Mouse (Mus musculus) erythroblast, embryonic 14.5 days (primary cell): ENCODE data around the gene Haus6. TPM values are rescaled to one million over a fixed set of nuclear protein-coding genes. Genes with fewer than 3 reads are reported as not detected.

Experiments
- H3K27me3 ChIP-seq: 2 replicates; pipeline ENCODE4 v1.6.1; 2012; ENCODE audit warnings: inconsistent platforms; ENCODE audit not compliant: control insufficient read depth
- H3K36me3 ChIP-seq: 2 replicates; pipeline ENCODE4 v1.6.1; 2012; ENCODE audit warnings: mild to moderate bottlenecking, inconsistent platforms; ENCODE audit not compliant: control insufficient read depth
- H3K4me1 ChIP-seq: 2 replicates; pipeline ENCODE4 v1.6.1; 2012; ENCODE audit warnings: inconsistent platforms; ENCODE audit not compliant: control insufficient read depth
- H3K4me3 ChIP-seq: replicated peaks from 2 replicates; pipeline ENCODE3; 2012; ENCODE audit warnings: moderate library complexity, mild to moderate bottlenecking, inconsistent platforms
- H3K9me3 ChIP-seq: 2 replicates; pipeline ENCODE4 v1.6.1; 2012; ENCODE audit warnings: low read length, inconsistent platforms, mixed read lengths; ENCODE audit not compliant: control insufficient read depth
- GATA1 ChIP-seq: IDR thresholded peaks from 2 replicates; pipeline ENCODE4 v1.6.1; 2012; ENCODE audit warnings: low read length, inconsistent platforms, mixed read lengths
- TAL1 ChIP-seq: IDR thresholded peaks from 3 replicates; pipeline ENCODE4 v1.6.1; 2012; ENCODE audit warnings: low read length, inconsistent platforms, mixed read lengths
- polyA plus RNA-seq: library from polyadenylated mRNA; stranded (reverse); fragments of >175 nt; gene quantifications from 2 replicates; pipeline ENCODE4 v1.2.3, GENCODE M21; 2012

The Haus6 gene
- polyA plus RNA-seq, 1 experiment: 1.2 TPM

DNA sequence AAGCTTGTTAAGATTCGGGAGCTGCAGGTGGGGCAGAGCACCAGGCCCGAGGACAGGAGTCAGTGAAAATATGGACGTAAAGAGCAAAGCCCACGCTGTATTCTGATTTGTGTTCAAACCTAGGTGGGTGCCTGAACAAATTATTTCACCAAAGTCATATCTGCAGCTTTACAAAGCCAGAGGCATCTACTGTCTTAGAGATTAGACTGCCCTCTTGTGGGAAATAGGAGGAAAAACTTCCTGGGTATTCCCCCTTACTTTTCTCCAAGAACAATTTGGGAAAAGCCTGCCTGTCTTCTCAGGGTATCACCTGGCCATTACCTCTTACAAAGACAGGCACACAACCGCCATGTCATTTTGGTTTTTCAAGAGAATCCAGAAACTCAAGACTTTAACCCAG is 66.2 kb downstream of the Haus6 start:
- H3K4me3 ChIP-seq: no peak overlapping the region
- no peaks in the 10 kb centered on the region for H3K36me3 ChIP-seq
- TF ChIP-seq GATA1 (no peak), TAL1 (no peak)
- no peaks in the 10 kb centered on the region for H3K9me3 ChIP-seq
- H3K27me3 ChIP-seq: no peaks in the 10 kb centered on the region
- no peaks in the 10 kb centered on the region for H3K4me1 ChIP-seq

DNA sequence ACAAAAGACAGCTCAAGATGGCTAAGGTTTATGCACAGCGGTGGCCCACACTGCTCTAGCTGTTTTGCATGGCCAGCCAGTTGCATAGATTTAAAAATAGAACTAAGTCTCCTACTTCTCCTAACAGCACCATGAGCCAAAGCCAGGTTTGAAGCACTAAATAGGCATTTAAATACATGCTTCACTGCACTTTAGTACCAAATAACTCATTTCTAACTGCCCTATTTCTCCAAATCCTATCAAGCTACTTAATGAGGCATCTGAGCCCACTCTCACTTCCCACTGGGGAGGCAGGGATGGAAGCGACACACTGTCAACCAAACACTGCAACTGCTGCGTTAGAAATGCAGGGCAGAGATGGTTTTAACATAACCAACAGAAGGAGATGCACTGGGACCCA is 67.9 kb downstream of the Haus6 start:
- TF ChIP-seq TAL1 (no peak), GATA1 (no peak)
- Histone ChIP-seq H3K4me1 (no peaks in the 10 kb centered on the region), H3K36me3 (no peaks in the 10 kb centered on the region), H3K27me3 (no peaks in the 10 kb centered on the region), H3K4me3 (no peak overlapping the region), H3K9me3 (no peaks in the 10 kb centered on the region)

DNA sequence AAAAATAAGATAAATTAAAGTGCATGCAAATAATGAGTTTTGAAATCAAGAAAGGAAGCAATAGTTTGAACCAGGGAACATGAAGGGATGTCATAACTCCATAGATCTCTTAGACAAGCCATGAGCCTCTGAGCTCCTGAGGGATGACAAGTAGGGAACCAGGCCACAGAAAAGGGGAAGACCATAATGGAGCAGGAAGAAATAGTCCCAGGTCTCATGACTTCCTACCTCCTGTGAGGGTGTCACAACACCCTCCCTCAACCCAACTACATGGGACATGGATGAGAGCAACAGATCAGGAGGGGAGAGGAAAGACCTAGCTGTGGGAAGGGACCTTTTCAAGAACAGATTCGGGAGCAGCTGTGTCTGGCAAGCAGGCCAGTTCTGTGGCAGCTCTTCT is 70.3 kb downstream of the Haus6 start:
- Histone ChIP-seq H3K4me1 (no peaks in the 10 kb centered on the region), H3K4me3 (no peak overlapping the region), H3K36me3 (no peaks in the 10 kb centered on the region), H3K9me3 (no peaks in the 10 kb centered on the region), H3K27me3 (no peaks in the 10 kb centered on the region)
- TF ChIP-seq TAL1 (no peak), GATA1 (no peak)

DNA sequence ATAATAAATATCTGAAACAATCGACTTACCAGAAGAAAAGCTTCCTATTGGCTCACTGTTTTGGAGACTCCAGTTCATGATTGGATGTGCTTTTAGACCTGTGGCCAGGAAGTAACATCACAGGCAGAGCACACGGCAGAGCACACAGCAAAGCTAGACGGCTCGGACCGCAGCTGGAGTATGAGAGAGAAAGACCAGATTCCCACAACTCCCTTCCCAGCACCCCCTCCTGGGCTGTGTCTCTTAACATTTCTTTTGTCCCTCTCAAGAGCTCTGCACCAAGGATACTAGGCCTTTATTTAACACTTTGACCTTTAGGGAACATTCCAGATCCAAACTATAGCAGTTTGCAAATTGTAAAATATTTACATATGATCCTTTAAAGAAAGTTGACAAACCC is 72.9 kb downstream of the Haus6 start:
- Histone ChIP-seq H3K36me3 (no peaks in the 10 kb centered on the region), H3K27me3 (no peaks in the 10 kb centered on the region), H3K4me1 (no peaks in the 10 kb centered on the region), H3K4me3 (no peak overlapping the region), H3K9me3 (no peaks in the 10 kb centered on the region)
- TF ChIP-seq TAL1 (no peak), GATA1 (no peak)

DNA sequence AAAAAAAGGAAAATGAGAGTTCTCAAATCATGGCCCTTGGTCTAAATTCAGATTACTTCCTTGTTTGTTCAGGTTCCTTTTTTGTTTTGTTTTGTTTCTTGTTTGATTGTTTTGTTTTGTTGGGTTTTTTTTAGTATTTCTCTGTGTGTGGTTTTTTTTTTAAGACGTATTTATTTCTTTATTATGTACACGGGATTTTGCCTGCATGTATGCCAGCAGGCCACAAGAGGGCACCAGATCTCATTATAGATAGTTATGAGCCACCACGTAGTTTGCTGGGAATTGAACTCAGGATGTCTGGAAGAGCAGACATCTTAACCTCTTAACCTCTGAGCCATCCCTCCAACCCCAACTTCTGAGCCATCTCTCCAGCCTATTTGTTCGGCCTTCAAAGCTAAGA is 73.9 kb downstream of the Haus6 start:
- Histone ChIP-seq H3K27me3 (no peaks in the 10 kb centered on the region), H3K4me1 (no peaks in the 10 kb centered on the region), H3K4me3 (no peak overlapping the region), H3K9me3 (no peaks in the 10 kb centered on the region), H3K36me3 (no peaks in the 10 kb centered on the region)
- TF ChIP-seq GATA1 (no peak), TAL1 (no peak)

DNA sequence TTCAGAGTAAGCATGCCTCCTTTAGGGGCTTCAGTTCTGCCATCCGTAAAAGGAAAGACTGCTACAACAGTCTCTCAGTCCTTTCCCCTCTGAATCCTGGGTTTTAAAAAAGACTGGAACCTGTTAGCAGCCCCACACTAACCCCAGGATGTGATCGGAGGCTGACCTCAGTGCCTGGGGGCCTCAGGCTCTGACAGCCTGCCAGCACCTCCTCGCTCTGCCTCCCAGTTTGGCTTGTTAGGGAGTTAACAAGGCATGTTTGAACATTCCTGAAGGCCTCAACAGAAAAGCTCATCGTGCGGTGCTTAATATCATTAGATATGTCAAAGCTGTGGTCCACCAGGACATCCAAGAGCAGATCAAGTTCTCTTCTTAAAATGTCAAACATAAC is 77.8 kb downstream of the Haus6 start:
- Histone ChIP-seq H3K9me3 (no peaks in the 10 kb centered on the region), H3K27me3 (no peaks in the 10 kb centered on the region), H3K4me3 (no peak overlapping the region), H3K4me1 (no peaks in the 10 kb centered on the region), H3K36me3 (no peaks in the 10 kb centered on the region)
- TF ChIP-seq GATA1 (no peak), TAL1 (no peak)

DNA sequence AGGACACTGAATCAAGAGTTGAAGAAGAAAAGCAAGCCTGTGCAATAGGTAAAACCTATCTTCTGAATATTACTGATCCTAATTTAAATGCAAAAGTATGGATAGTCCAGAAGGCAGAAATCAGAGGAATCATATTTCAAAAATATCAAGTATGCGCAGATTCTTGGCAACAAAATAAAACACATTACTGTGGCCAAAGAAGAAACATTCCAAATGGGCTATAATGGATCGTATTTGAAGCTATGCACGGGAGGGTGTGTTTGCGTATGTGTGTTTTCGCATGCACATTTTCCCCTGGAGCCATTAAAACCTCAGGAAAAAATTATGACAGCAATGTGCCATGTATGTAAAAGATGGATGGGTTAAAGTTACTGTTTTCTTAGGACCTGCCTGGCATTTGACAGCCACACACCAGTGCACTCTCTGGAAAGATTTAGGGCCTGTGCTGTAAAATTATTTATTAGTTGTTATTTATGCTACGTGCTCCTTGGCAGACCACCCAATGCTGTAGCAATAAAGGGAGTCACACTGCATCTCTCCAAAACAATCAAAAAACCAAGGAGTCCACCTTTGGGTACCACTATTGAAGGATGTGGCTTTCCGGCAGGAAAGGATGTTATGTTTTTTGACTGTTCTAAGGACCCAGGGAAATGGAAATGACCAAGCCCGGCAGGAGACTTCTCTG is 78.3 kb downstream of the Haus6 start:
- Histone ChIP-seq H3K36me3 (no peaks in the 10 kb centered on the region), H3K9me3 (no peaks in the 10 kb centered on the region), H3K4me1 (no peaks in the 10 kb centered on the region), H3K4me3 (no peak overlapping the region), H3K27me3 (no peaks in the 10 kb centered on the region)
- TF ChIP-seq GATA1 (no peak), TAL1 (no peak)

DNA sequence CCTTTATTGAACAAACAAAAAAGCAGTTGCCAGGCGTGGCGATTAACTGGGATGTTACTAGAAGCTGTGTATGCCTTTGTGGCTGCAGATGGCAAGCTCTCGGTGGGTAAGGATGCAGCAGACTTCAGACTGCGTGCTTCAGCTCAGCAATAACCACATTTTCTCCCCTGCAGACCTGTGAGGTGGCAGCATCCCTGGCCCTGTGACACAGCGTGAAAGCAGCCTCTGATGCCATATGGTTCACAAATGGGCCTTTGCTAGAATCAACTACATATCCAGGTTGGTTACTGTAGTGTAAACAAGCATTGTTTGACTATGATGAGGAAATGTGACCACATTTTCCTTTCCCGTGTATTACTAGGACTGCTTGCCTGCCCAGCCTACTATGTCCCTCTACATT is 82.7 kb downstream of the Haus6 start:
- Histone ChIP-seq H3K27me3 (no peaks in the 10 kb centered on the region), H3K36me3 (no peaks in the 10 kb centered on the region), H3K4me1 (no peaks in the 10 kb centered on the region), H3K9me3 (no peaks in the 10 kb centered on the region), H3K4me3 (no peak overlapping the region)
- TF ChIP-seq TAL1 (no peak), GATA1 (no peak)

Other genes starting within 250 kb of the Haus6 start
- gene Saxo1, start 53.7 kb downstream of the Haus6 start, polyA plus RNA-seq: not detected in 2 replicates
- gene Rraga, start 36.4 kb downstream of the Haus6 start, polyA plus RNA-seq: 5.6 and 5.9 TPM in 2 replicates
- 9.5 and 11.1 TPM in 2 replicates for gene Plin2, start 58.0 kb upstream of the Haus6 start, polyA plus RNA-seq
- gene Dennd4c, start 136.5 kb upstream of the Haus6 start, polyA plus RNA-seq: 0.02 and 0.13 TPM in 2 replicates
- gene Rps6, start 245.4 kb upstream of the Haus6 start, polyA plus RNA-seq: 62.6 and 64.6 TPM in 2 replicates